Mouse (Mus musculus) monocyte, adult 5-6 weeks (primary cell): ENCODE measurements around the gene Etfbkmt. TPM values are rescaled to one million over a fixed set of nuclear protein-coding genes. Genes with fewer than 3 reads are reported as not detected.
"Not testable (repeated sequence)": the region's sequence is repeated elsewhere in the genome, so short reads cannot be mapped to it uniquely, and the experiment has no call there.

Experiments used
- ATAC-seq: fragments of 153-309, 156-312 bp; replicated peaks from 2 replicates; pipeline ENCODE4 v1.8.0; 2017; ENCODE audit warnings: mild to moderate bottlenecking; ENCODE audit not compliant: low TSS enrichment, insufficient number of reproducible peaks, severe bottlenecking, poor library complexity, low FRiP score
- total RNA-seq: library from RNA; stranded (forward); fragments of 200-1000, 200-491, 200-594 nt; gene quantifications from 3 replicates; pipeline ENCODE4 v1.2.3, GENCODE M21; 2017

The Etfbkmt gene
- total RNA-seq, result 10.0 to 19.5 TPM (median 13.3 TPM) in 3 replicates

GRCm38 (mm10) chr6:149139471-149139870 lies at the start of gene Etfbkmt:
Gene Etfbkmt (plus strand): TSS chr6:149139849.
- ATAC-seq, result no peak

DNA sequence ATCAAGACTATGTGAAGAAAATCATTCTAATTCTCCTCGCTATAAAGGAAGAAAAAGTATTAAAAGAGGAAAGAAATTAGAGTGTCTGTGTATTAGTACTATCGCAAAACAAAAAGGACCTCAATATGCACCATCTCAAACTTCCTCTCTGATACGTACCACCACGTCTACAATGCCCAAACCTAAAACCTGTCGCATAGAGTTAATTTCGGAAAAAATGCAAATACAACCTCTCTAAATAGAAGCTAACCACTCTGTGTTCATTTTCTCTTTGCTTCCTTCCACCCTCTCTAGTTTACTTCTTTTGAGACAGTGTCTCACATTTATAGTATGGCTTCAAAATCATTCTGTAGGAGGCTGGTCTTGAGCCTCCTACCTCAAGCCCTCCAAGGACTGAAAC lies 47.2 kb upstream of the Etfbkmt start:
- ATAC-seq, result no peak

- no peak for ATAC-seq
Measured at GRCm38 (mm10) chr6:149093465-149093864, 46.2 kb upstream of the Etfbkmt start.

- ATAC-seq, result no peak
Measured at GRCm38 (mm10) chr6:149094555-149094954, 45.1 kb upstream of the Etfbkmt start.

DNA sequence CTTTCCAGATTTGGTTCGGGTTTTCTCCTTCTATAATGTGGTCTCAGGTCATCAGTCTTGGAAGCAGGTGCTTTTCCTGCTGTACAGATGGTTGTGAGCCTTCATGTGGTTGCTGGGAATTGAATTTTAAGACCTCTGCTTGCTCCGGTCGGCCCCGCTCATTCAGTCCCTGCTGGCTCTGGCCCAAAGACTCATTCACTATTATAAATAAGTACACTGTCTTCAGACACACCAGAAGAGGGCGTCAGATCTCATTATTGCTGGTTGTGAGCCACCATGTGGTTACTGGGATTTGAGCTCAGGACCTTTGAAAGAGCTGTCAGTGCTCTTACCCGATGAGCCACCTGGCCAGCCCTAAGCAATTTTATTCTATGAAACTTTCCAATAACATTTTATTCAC lies 44.3 kb upstream of the Etfbkmt start:
- ATAC-seq, result no peak

DNA sequence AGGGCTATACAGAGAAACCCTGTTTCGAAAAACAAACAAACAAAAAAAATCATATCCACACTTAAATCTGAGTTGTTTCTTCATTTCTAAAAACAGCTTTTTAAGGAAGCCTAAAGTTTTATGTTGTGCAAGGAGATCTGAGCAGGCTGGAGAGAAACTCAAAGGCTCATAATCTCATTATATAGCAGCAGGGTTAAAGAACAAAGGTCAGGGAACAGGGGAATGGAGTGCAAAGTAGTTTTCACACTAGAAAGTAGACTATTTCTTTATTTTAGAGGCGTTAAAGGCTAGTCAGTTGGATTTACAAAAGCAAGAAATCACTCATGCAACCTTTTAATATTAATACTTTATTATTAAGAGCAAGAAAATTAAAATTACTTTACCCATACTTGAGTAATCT lies 43.4 kb upstream of the Etfbkmt start:
- no peak for ATAC-seq

DNA sequence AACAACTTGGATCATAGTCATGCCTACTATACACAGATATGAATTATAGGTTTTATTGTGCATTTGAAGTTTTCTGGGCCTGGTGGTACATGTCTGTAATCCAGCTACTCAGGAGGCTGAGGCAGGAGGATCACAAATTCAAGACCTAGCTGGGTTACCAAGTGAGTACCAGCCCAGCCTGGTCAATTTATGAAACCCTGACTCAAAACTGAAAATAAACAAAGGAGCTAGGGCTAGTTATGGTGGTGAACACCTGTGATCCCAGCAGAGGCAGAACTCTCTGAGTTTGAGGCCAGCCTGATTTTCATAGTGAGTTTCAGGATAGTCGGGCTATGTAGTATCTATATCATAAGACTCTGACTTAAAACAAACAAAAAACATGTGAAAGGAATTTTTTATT lies 42.4 kb upstream of the Etfbkmt start:
- no peak for ATAC-seq

DNA sequence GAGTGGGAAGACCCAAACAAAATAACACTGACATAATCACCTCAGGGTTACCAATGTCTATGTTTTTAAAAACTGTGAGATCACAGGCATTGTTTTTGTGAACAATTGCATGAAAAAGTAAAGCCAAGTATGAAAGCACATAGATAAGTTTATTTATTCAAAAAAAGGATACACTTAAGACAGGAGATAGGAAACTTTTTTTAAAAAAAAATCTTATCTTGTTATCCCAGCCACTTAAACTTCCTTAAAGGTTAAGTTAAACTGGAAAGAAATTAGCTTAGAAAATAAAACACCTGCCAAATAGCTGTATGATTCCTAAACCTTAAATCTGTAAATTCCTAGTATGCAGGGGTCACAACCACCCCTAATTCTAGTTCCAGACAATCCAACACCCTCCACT lies 40.7 kb upstream of the Etfbkmt start:
- no peak for ATAC-seq

DNA sequence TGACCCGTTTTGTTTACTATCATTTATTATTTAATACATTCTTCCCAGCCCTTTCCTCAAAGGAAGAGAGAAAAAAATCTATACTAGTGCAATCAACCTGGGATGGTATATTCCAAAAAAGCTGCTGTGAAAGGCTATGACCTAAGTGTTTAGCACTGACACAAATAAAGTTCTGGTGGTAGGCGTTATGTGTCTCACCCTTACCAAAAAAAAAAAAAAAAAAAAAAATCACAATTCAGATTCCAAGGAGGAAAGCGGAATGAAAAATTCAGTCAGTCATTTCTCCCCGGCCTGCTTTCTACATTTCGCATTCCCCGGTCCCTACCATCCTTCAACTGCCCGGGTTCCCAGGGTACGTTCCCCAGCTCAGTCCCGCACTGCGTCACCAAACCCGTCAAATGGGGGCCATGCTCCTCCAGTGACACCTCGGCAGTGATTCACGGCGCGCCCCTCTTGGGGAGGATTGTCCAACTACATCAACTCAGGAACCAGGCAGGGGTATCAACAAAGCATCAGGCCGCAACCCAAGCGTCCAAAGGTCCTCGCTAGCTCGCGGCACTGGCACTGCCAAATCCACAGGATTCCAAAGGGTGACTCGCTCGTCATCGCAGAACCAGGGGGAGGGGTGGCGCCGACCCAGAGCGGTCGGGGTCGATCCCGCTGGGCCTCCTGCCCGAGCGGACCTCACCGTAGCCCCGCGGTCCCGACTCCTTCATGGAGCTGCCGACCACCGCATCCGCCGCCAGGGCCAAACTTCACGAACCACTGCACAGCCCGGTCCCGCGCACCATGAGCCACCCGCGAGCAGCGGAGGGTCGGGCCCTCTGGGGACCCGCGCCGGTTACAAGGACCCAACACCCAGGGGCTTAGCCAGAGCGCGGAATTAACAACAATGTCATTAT lies 39.2 kb upstream of the Etfbkmt start:
- ATAC-seq, result peak; percentile 22; the same call in 1 of the 2 replicates

- ATAC-seq, result 0 out of 2 replicates have a peak, but pooled peaks have one; percentile 13
Measured at GRCm38 (mm10) chr6:149101076-149101942, 38.3 kb upstream of the Etfbkmt start, which contains the start of gene Dennd5b. Gene Dennd5b (minus strand): TSS chr6:149101680.

- no peak for ATAC-seq
Measured at GRCm38 (mm10) chr6:149101943-149102243, 37.8 kb upstream of the Etfbkmt start.

- no peak for ATAC-seq
Measured at GRCm38 (mm10) chr6:149103451-149103850, 36.2 kb upstream of the Etfbkmt start.

GRCm38 (mm10) chr6:149107615-149108014 lies 32.0 kb upstream of the Etfbkmt start:
- ATAC-seq, result no peak

DNA sequence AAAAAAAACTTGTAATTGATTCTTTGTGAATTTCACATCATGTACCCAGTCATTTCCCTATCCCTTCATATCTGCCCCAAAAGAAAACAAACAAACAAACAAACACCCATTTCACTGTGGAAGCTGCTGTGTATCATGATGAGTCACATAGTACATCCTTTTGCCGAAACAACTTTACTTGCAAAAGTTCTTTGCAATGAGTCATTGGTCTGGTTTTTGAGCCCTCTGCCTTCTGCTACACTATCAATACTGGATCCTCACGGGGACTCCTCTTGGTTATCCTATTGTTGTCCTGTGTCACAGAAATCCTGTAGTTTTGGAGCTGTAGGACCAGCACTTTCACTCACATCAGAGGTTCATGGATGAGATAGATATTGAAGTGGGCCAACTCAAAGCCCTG lies 30.7 kb upstream of the Etfbkmt start:
- ATAC-seq, result no peak

- ATAC-seq, result no peak
Measured at GRCm38 (mm10) chr6:149116992-149117391, 22.7 kb upstream of the Etfbkmt start.

DNA sequence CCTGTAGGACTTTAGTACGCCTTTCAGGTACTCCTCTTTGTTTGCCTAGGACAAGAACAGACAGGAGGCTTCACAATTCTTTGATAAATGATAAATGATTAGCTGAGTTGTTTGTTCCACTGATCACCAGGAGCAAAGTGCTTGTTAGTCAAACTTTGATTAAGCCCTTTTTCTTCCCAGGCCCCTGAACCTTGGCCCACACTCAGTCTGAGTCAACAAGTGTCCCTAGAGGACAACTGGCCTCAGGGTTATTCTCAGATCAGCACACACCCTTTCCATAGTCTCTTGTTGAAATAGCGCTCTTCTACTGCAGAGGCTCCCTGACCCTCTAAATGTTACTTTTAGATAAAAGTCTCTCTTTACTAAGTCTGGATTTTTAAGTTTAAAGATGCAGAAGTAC lies 20.7 kb upstream of the Etfbkmt start:
- ATAC-seq, result no peak

DNA sequence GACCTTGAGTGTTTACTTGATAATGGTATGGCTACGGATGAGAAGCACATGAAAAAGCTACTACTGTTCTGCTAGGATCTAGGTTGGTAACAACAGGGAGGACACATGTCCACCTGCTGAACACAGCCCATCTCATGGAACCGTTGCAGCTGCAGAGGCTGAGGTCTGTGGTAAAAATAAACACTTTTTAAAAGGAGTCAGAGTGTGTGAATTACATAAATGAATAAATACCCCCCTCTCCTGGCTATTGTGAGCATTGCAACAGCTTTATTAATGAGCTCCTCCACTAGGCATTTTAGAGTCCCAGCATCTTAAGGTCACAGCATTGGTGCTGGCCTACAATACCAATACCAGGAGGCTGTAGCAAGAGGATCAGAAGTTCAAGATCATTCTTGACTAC lies 19.8 kb upstream of the Etfbkmt start:
- ATAC-seq, result peak; percentile 80; the same call in 1 of the 2 replicates

DNA sequence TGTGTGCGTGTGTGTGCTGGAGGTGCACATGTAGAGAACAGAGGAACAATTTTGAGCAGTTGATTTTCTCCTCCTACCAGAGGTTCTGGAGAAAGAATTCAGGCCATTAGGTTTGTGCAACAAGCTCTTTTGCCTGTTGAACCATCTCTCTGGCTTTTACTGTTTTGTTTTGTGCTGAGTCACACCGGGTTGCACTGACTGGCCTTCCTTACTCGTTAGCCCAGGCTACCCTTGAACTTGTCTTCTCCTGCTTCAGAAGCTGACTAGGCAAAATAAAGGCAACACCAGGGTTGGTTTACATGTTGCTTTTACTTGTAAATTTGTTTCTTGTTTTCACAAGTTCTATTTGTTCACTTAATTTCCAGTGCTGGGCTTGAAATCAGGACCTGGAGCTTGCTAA lies 16.6 kb upstream of the Etfbkmt start:
- ATAC-seq, result no peak

GRCm38 (mm10) chr6:149126675-149127074 lies 13.0 kb upstream of the Etfbkmt start:
- 0 out of 2 replicates have a peak, but pooled peaks have one; percentile 50 for ATAC-seq

- ATAC-seq, result not testable (repeated sequence)
Measured at GRCm38 (mm10) chr6:149129870-149130269, 9.8 kb upstream of the Etfbkmt start, which contains the start of gene Gm10203. Gene Gm10203 (plus strand): TSS chr6:149130170.
